Mouse (Mus musculus): ENCODE results near the gene Hspb3. TPM values are rescaled to one million over a fixed set of nuclear protein-coding genes. Genes with fewer than 3 reads are reported as not detected.

Hspb3 gene
- total RNA-seq (2014; rRNA removed; ENCODE audit: low replicate concordance), result 38.7 and 43.7 TPM in 2 replicates
- polyA plus RNA-seq (2015; fragmentation: Nextera tagmentation; extraction: Ambion mirVana), result 50.5 and 54.6 TPM in 2 replicates

- peak within 1 kb of the TSS; percentile 38 for H3K9ac ChIP-seq (replicated peaks; ENCODE audit: low read depth, low read length)
These were observed at the start of gene Hspb3 for GRCm38 (mm10) chr13:113663151-113663779. TSS of gene Hspb3 (minus strand) at chr13:113663676.

GRCm38 (mm10) chr13:113713186-113713585, 49.7 kb upstream of the Hspb3 start:
- 82% methylated on average over 3 of the region's 3 CpGs for WGBS
- H3K4me3 ChIP-seq (ENCODE audit: low read depth, low read length), result no peak overlapping the region
- H3K27ac ChIP-seq (ENCODE audit: low read depth), result no peak overlapping the region
- H3K36me3 ChIP-seq (replicated peaks; ENCODE audit: control insufficient read depth, insufficient read depth, low read length), result no peaks in the 10 kb centered on the region
- H3K27me3 ChIP-seq (ENCODE audit: control insufficient read depth, insufficient read depth, low read length), result no peaks in the 10 kb centered on the region
- ATAC-seq (ENCODE audit: insufficient read depth, low read depth) (no peak), DNase-seq (ENCODE audit: low spot score) (no peak)
- no peaks in the 10 kb centered on the region for H3K9me3 ChIP-seq (replicated peaks; ENCODE audit: control insufficient read depth, low read length)
- TF ChIP-seq EP300 (IDR thresholded peaks at IDR 0.05; ENCODE audit: low read depth), result no peak
- no peak for TF ChIP-seq CTCF (IDR thresholded peaks at IDR 0.05; ENCODE audit: low read depth)
- H3K4me1 ChIP-seq (ENCODE audit: control insufficient read depth, insufficient read depth), result no peaks in the 10 kb centered on the region
- H3K4me2 ChIP-seq (ENCODE audit: low read depth, low read length), result no peak overlapping the region
- no peak overlapping the region for H3K9ac ChIP-seq (replicated peaks; ENCODE audit: low read depth, low read length)

More at GRCm38 (mm10) chr13:113663151-113663779, at the start of gene Hspb3:
- Histone ChIP-seq H3K4me1 (ENCODE audit: control insufficient read depth, insufficient read depth) (peaks cover 11% of the 10 kb centered on the region; the same call in 1 of the 2 replicates), H3K27ac (ENCODE audit: low read depth) (peak within 1 kb of the TSS; percentile 87), H3K4me3 (ENCODE audit: low read depth, low read length) (peak within 1 kb of the TSS; percentile 46), H3K9me3 (replicated peaks; ENCODE audit: control insufficient read depth, low read length) (no peaks in the 10 kb centered on the region), H3K4me2 (ENCODE audit: low read depth, low read length) (peak within 1 kb of the TSS; percentile 60), H3K36me3 (replicated peaks; ENCODE audit: control insufficient read depth, insufficient read depth, low read length) (no peaks in the 10 kb centered on the region), H3K27me3 (ENCODE audit: control insufficient read depth, insufficient read depth, low read length) (no peaks in the 10 kb centered on the region)
- peak; percentile 83 for ATAC-seq (ENCODE audit: insufficient read depth, low read depth)
- TF ChIP-seq CTCF (IDR thresholded peaks at IDR 0.05; ENCODE audit: low read depth), result no peak
- no peak for TF ChIP-seq EP300 (IDR thresholded peaks at IDR 0.05; ENCODE audit: low read depth)
- DNase-seq (ENCODE audit: low spot score), result peak; percentile 79
- WGBS, result 20% methylated on average over 28 of the region's 28 CpGs

GRCm38 (mm10) chr13:113706183-113706582, 42.7 kb upstream of the Hspb3 start:
- Histone ChIP-seq H3K4me2 (ENCODE audit: low read depth, low read length) (no peak overlapping the region), H3K27me3 (ENCODE audit: control insufficient read depth, insufficient read depth, low read length) (no peaks in the 10 kb centered on the region), H3K9ac (replicated peaks; ENCODE audit: low read depth, low read length) (no peak overlapping the region), H3K27ac (ENCODE audit: low read depth) (no peak overlapping the region), H3K9me3 (replicated peaks; ENCODE audit: control insufficient read depth, low read length) (no peaks in the 10 kb centered on the region), H3K36me3 (replicated peaks; ENCODE audit: control insufficient read depth, insufficient read depth, low read length) (no peaks in the 10 kb centered on the region), H3K4me1 (ENCODE audit: control insufficient read depth, insufficient read depth) (no peaks in the 10 kb centered on the region), H3K4me3 (ENCODE audit: low read depth, low read length) (no peak overlapping the region)
- DNase-seq (ENCODE audit: low spot score), result no peak
- TF ChIP-seq CTCF (IDR thresholded peaks at IDR 0.05; ENCODE audit: low read depth) (no peak), EP300 (IDR thresholded peaks at IDR 0.05; ENCODE audit: low read depth) (no peak)
- no peak for ATAC-seq (ENCODE audit: insufficient read depth, low read depth)
- 47% methylated on average over 4 of the region's 4 CpGs for WGBS

- Histone ChIP-seq H3K27ac (ENCODE audit: low read depth) (no peak overlapping the region), H3K27me3 (ENCODE audit: control insufficient read depth, insufficient read depth, low read length) (no peaks in the 10 kb centered on the region), H3K4me1 (ENCODE audit: control insufficient read depth, insufficient read depth) (no peaks in the 10 kb centered on the region), H3K9me3 (replicated peaks; ENCODE audit: control insufficient read depth, low read length) (no peaks in the 10 kb centered on the region; the same call in 1 of the 2 replicates), H3K4me3 (ENCODE audit: low read depth, low read length) (no peak overlapping the region), H3K4me2 (ENCODE audit: low read depth, low read length) (no peak overlapping the region), H3K36me3 (replicated peaks; ENCODE audit: control insufficient read depth, insufficient read depth, low read length) (no peaks in the 10 kb centered on the region), H3K9ac (replicated peaks; ENCODE audit: low read depth, low read length) (no peak overlapping the region)
- no peak for TF ChIP-seq CTCF (IDR thresholded peaks at IDR 0.05; ENCODE audit: low read depth)
- no peak for TF ChIP-seq EP300 (IDR thresholded peaks at IDR 0.05; ENCODE audit: low read depth)
- WGBS, result 88% methylated on average over 3 of the region's 3 CpGs
- ATAC-seq (ENCODE audit: insufficient read depth, low read depth) (no peak), DNase-seq (ENCODE audit: low spot score) (no peak)
These were observed 37.7 kb upstream of the Hspb3 start for GRCm38 (mm10) chr13:113701185-113701584.

- no peaks in the 10 kb centered on the region for H3K27me3 ChIP-seq (ENCODE audit: control insufficient read depth, insufficient read depth, low read length)
- no peak overlapping the region for H3K4me2 ChIP-seq (ENCODE audit: low read depth, low read length)
- H3K36me3 ChIP-seq (replicated peaks; ENCODE audit: control insufficient read depth, insufficient read depth, low read length), result no peaks in the 10 kb centered on the region
- DNase-seq (ENCODE audit: low spot score) (no peak), ATAC-seq (ENCODE audit: insufficient read depth, low read depth) (no peak)
- H3K4me3 ChIP-seq (ENCODE audit: low read depth, low read length), result no peak overlapping the region
- no peaks in the 10 kb centered on the region for H3K4me1 ChIP-seq (ENCODE audit: control insufficient read depth, insufficient read depth)
- 91% methylated on average over 8 of the region's 8 CpGs for WGBS
- H3K9me3 ChIP-seq (replicated peaks; ENCODE audit: control insufficient read depth, low read length), result no peaks in the 10 kb centered on the region; the same call in 1 of the 2 replicates
- no peak overlapping the region for H3K27ac ChIP-seq (ENCODE audit: low read depth)
- TF ChIP-seq EP300 (IDR thresholded peaks at IDR 0.05; ENCODE audit: low read depth), result no peak
- no peak for TF ChIP-seq CTCF (IDR thresholded peaks at IDR 0.05; ENCODE audit: low read depth)
- no peak overlapping the region for H3K9ac ChIP-seq (replicated peaks; ENCODE audit: low read depth, low read length)
These were observed 36.5 kb upstream of the Hspb3 start for GRCm38 (mm10) chr13:113699928-113700327.
